Mouse (Mus musculus) heart, embryonic 12.5 days (tissue): ENCODE data around the gene Fbll1. TPM values are rescaled to one million over a fixed set of nuclear protein-coding genes. Genes with fewer than 3 reads are reported as not detected.
"Not testable (repeated sequence)": the region's sequence is repeated elsewhere in the genome, so short reads cannot be mapped to it uniquely, and the experiment has no call there.

Experiments
- ATAC-seq: fragments of 200-750 bp; cut with Nextera tagmentation; 2 replicates; pipeline ENCODE4 v1.8.0; 2017; ENCODE audit warnings: moderate TSS enrichment, moderate library complexity; ENCODE audit not compliant: insufficient number of reproducible peaks, low FRiP score
- H3K27ac ChIP-seq: fragments of 300-500 bp; sonication (generic); 2 replicates; pipeline ENCODE4 v1.5.1; 2016; ENCODE audit warnings: mild to moderate bottlenecking, moderate library complexity; ENCODE audit not compliant: poor library complexity, severe bottlenecking
- H3K27me3 ChIP-seq: fragments of 300-500 bp; sonication (generic); replicated peaks from 2 replicates; pipeline ENCODE4 v1.6.1; 2016; ENCODE audit warnings: mild to moderate bottlenecking, moderate library complexity
- H3K36me3 ChIP-seq: fragments of 300-500 bp; sonication (generic); 2 replicates; pipeline ENCODE4 v1.6.1; 2016; ENCODE audit warnings: mild to moderate bottlenecking, moderate library complexity
- H3K4me1 ChIP-seq: fragments of 300-500 bp; sonication (generic); replicated peaks from 2 replicates; pipeline ENCODE4 v1.6.1; 2016; ENCODE audit warnings: mild to moderate bottlenecking
- H3K4me2 ChIP-seq: fragments of 300-500 bp; sonication (generic); 2 replicates; pipeline ENCODE4 v1.6.1; 2016; ENCODE audit warnings: mild to moderate bottlenecking, moderate library complexity
- H3K4me3 ChIP-seq: fragments of 300-500 bp; sonication (generic); 2 replicates; pipeline ENCODE4 v1.5.1; 2016; ENCODE audit warnings: mild to moderate bottlenecking
- H3K9ac ChIP-seq: fragments of 300-500 bp; sonication (generic); 2 replicates; pipeline ENCODE4 v1.6.1; 2016; ENCODE audit warnings: mild to moderate bottlenecking, moderate library complexity
- H3K9me3 ChIP-seq: fragments of 300-500 bp; sonication (generic); replicated peaks from 2 replicates; pipeline ENCODE4 v1.6.1; 2016; ENCODE audit warnings: mild to moderate bottlenecking, moderate library complexity
- WGBS: fragments of 180-500 bp; shearing (Covaris S2); methylation state at CpG from one replicate; pipeline ENCODE4 v1.1.7; 2016; 5-methylcytosine and 5-hydroxymethylcytosine counted together
- polyA plus RNA-seq: library from polyadenylated mRNA; unstranded; fragments of >200 nt; fragmentation: Nextera tagmentation; extraction: Ambion mirVana; gene quantifications from 2 replicates; pipeline ENCODE4 v1.2.1, GENCODE M21; 2016

Fbll1 gene
- polyA plus RNA-seq, 1 experiment from 2014 or later = not detected

DNA sequence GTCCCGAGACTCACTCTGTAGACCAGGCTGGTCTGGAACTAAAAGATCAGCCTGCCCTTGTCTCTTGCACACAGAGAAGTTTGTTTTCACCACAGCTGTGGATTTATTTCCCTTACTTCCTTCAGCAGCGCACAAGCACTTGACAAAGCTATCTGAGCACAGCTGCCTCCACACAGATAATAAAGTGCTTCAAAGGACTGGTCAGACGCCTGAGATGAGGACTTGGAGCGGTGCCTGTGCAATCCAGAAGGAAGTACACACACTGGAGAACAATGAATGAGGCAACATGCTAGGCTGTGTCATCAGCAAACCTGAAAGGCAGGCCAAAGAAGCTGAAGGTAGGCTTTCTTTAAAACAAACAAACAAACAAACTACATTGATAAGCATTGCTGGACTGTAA is 33.5 kb upstream of the Fbll1 start:
- H3K4me2 ChIP-seq = no peak overlapping the region
- ATAC-seq = no peak
- H3K27ac ChIP-seq = no peak overlapping the region
- peaks cover 12% of the 10 kb centered on the region for H3K4me1 ChIP-seq
- H3K9ac ChIP-seq = no peak overlapping the region
- peaks cover 42% of the 10 kb centered on the region for H3K36me3 ChIP-seq
- no peak overlapping the region for H3K4me3 ChIP-seq
- no peaks in the 10 kb centered on the region for H3K9me3 ChIP-seq
- 38% methylated on average over 4 of the region's 4 CpGs for WGBS
- H3K27me3 ChIP-seq = no peaks in the 10 kb centered on the region

DNA sequence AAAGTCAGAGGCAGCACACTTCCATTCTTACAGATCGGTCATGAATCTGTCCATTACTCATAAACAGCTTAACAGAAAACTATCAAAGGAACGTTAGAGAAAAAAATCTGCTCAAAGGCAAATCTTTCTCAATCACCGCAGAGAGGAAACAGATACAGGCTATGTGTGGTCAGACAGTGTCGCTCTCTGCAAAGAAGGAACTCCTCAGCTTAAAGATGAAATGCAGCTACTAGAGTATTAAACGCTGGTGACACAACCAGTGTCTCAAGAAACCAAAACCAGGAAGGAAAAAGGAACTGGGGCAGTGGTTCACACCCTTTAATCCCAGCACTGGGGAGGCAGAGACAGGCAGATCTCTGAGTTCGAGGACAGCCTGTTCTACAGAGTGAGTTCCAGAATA is 29.0 kb upstream of the Fbll1 start:
- WGBS = 87% methylated on average over 6 of the region's 6 CpGs

DNA sequence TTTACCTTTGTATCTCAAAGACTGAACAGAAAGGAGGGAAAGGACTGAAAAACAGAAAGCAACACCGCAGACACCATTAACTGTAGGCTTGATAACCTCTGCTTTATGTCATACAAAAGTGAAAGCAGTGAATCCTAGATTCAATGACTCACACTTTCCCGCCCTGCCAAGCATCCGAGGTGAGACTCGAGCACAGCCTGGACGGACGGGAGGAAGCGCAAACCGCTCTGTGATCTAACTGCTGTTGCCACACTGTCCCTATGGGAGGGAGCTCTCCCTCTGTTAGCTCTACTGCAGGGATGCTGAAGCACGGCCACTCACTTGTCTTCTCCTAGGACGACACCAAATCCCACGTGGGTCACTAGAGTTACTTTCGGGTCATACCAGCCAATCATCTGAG is 17.6 kb upstream of the Fbll1 start:
- no peak overlapping the region for H3K4me2 ChIP-seq
- WGBS = 84% methylated on average over 12 of the region's 12 CpGs

More for the DNA sequence above, 29.0 kb upstream of the Fbll1 start:
- Histone ChIP-seq H3K27ac (no peak overlapping the region), H3K4me3 (no peak overlapping the region), H3K4me1 (peaks cover 5% of the 10 kb centered on the region; the same call in 1 of the 2 replicates), H3K9ac (no peak overlapping the region), H3K36me3 (peaks cover 80% of the 10 kb centered on the region), H3K4me2 (no peak overlapping the region), H3K9me3 (no peaks in the 10 kb centered on the region), H3K27me3 (no peaks in the 10 kb centered on the region)
- no peak for ATAC-seq

DNA sequence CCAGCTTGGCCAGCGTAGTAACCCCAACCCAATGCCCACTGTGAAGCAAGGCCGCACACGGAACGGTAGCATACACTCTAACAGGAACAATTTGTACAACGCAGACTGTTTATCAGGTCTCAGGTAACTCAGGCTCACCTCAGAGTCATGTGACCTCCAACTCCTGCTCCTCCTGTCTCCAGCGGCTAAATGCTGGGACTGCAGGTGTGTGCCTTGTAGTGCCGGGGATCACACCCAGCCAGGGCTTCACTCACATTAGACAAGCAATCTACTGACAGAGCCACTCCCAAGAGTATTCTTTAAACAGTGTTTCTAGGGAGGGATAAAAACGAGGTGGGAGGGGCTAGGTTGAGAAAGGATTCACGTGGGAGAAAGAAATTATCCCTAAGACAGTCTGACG is 12.8 kb upstream of the Fbll1 start:
- H3K36me3 ChIP-seq = peaks cover 96% of the 10 kb centered on the region
- no peaks in the 10 kb centered on the region for H3K27me3 ChIP-seq
- no peaks in the 10 kb centered on the region for H3K4me1 ChIP-seq
- ATAC-seq = no peak
- no peak overlapping the region for H3K27ac ChIP-seq
- H3K9ac ChIP-seq = no peak overlapping the region
- no peak overlapping the region for H3K4me3 ChIP-seq
- H3K4me2 ChIP-seq = no peak overlapping the region
- 87% methylated on average over 10 of the region's 10 CpGs for WGBS
- no peaks in the 10 kb centered on the region for H3K9me3 ChIP-seq

More for the DNA sequence above, 17.6 kb upstream of the Fbll1 start:
- Histone ChIP-seq H3K27ac (no peak overlapping the region), H3K4me1 (no peaks in the 10 kb centered on the region), H3K27me3 (no peaks in the 10 kb centered on the region), H3K36me3 (peaks cover 89% of the 10 kb centered on the region), H3K9ac (no peak overlapping the region), H3K9me3 (no peaks in the 10 kb centered on the region), H3K4me3 (no peak overlapping the region)
- no peak for ATAC-seq

DNA sequence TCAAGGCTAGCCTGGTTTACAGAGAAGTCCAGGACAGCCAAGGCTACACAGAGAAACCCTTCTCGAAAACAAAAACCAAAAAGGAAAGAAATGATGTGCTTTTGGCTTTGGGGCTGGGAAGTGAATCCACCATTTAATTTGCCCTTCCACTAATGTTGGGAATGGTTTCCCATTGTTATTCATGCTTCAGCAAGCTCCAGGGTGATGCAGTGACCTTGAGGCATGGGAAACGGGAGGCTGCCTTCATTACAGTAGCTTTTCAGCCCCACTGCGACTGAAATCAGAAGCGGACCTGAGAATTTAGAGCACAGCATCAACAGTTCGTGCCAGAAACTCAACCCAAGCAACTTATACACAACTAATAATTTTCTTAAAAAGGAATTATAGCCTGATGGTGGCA is 2.6 kb upstream of the Fbll1 start:
- Histone ChIP-seq H3K4me1 (peaks cover 10% of the 10 kb centered on the region), H3K36me3 (no peaks in the 10 kb centered on the region; the same call in 1 of the 2 replicates), H3K9ac (no peak overlapping the region), H3K4me2 (no peak overlapping the region), H3K27ac (no peak overlapping the region), H3K27me3 (peaks cover 39% of the 10 kb centered on the region), H3K4me3 (no peak overlapping the region), H3K9me3 (no peaks in the 10 kb centered on the region)
- no peak for ATAC-seq
- WGBS = 70% methylated on average over 5 of the region's 5 CpGs

DNA sequence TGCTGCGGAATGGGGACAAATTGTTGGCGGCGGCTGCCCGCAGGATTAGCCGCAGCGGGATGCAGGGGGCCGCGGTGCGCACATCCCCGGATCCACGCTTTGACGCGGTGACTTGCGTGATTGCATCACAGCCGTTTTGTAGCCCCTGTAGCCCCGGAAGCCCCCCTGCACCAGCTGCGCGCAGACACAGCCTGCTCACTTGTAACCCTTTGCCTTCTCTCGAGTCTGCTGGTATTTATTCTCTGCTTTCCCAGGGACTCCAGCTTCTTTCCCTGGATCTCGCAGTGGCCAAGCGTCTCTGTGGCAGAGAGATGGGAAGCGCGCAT is 226 bp downstream of the Fbll1 start:
- H3K27ac ChIP-seq = no peak overlapping the region
- peaks cover 58% of the 10 kb centered on the region for H3K27me3 ChIP-seq
- H3K9me3 ChIP-seq = no peaks in the 10 kb centered on the region
- peaks cover 10% of the 10 kb centered on the region for H3K4me1 ChIP-seq
- 4% methylated on average over 23 of the region's 23 CpGs for WGBS
- H3K4me3 ChIP-seq = peak overlapping the region; percentile 44
- H3K36me3 ChIP-seq = no peaks in the 10 kb centered on the region
- peak overlapping the region; percentile 73 for H3K4me2 ChIP-seq
- H3K9ac ChIP-seq = no peak overlapping the region
- no peak for ATAC-seq

DNA sequence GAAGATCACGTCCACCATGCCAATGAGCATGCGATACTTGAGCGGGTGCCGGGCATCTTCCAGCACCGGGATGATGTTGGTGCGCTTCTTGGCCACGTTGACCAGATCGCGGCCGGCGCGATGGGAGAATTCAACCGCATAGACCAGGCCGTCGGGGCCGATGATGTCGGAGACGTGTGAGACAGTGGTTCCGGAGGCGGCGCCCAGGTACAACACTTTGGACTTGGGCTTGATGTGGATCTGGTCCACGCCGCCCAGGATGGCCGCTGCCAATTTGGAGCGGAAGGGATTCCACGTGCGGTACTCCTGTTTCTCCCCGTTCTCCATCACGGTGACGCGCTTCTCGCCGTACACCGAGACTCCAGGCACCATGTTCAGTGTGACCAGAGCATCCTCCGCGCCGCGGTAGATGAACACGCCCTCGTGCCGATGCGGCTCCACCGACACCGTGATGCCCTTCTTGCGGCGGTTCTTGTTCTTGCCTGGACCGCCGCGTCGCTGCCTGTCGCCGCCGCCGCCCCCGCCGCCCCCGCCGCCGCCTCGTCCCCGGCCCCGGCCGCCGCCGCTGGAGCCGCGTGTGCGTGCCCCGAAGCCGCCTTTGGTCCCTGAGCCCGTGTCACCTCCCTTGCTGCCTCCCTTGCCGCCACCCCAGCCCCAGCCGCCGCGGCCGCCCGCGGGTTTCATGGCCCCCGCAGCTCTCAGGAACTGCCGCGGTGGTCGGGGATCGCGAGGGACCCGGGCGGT is 761 bp downstream of the Fbll1 start:
- no peaks in the 10 kb centered on the region for H3K9me3 ChIP-seq
- H3K4me2 ChIP-seq = peak overlapping the region; percentile 73
- no peaks in the 10 kb centered on the region for H3K36me3 ChIP-seq
- peaks cover 58% of the 10 kb centered on the region for H3K27me3 ChIP-seq
- WGBS = 4% methylated on average over 85 of the region's 86 CpGs
- no peak overlapping the region for H3K9ac ChIP-seq
- H3K27ac ChIP-seq = no peak overlapping the region
- H3K4me3 ChIP-seq = peak overlapping the region; percentile 44
- H3K4me1 ChIP-seq = peaks cover 10% of the 10 kb centered on the region
- ATAC-seq = no peak

DNA sequence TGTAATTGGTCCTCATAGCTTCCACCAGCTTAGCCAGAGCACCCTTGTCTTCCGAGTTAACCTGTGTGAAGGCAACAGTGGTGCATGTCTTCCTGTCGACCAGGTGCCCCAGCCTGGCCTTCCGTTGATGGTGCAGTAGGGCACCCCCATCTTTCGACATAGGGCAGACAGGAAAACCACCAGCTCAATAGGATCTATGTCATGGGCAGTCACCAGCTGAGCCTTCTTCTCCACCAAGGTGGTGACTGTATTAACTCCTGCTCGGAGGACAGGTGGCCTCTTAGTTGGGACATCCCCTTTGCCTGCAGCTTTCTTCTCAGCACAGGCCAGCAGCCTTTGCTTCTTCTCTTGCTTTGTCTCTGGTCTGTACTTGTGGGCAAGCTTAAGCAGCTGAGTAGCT is 5.9 kb downstream of the Fbll1 start:
- not testable (repeated sequence) for H3K4me2 ChIP-seq, H3K9me3 ChIP-seq, H3K27ac ChIP-seq, H3K9ac ChIP-seq, H3K4me1 ChIP-seq, H3K4me3 ChIP-seq, ATAC-seq
- Histone ChIP-seq H3K36me3 (peaks cover 17% of the 10 kb centered on the region), H3K27me3 (peaks cover 34% of the 10 kb centered on the region)
- WGBS = 74% methylated on average over 5 of the region's 5 CpGs

DNA sequence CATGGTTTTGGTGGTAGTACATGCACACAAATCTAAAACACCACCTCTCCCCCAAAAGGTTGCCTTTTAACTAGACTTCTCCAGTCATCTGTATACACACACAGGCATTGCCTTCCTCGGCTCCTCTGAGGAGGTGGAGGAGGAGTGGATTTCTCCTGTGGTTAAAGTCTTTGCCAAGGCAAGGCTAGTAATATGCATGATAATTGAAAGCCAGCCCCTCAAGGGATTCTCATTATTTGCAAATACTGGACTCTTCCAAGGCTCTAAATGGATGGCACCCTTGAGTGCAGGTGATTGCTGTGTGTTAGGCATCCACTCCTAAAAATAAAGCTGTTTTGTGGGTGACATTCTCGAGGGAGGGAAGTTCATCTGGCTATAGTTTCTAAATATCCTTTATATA is 10.2 kb downstream of the Fbll1 start:
- Histone ChIP-seq H3K4me1 (no peaks in the 10 kb centered on the region), H3K27ac (no peak overlapping the region), H3K4me3 (no peak overlapping the region), H3K4me2 (no peak overlapping the region), H3K27me3 (no peaks in the 10 kb centered on the region), H3K36me3 (peaks cover 42% of the 10 kb centered on the region), H3K9me3 (no peaks in the 10 kb centered on the region), H3K9ac (no peak overlapping the region)
- WGBS = 84% methylated on average over 2 of the region's 2 CpGs
- ATAC-seq = no peak

DNA sequence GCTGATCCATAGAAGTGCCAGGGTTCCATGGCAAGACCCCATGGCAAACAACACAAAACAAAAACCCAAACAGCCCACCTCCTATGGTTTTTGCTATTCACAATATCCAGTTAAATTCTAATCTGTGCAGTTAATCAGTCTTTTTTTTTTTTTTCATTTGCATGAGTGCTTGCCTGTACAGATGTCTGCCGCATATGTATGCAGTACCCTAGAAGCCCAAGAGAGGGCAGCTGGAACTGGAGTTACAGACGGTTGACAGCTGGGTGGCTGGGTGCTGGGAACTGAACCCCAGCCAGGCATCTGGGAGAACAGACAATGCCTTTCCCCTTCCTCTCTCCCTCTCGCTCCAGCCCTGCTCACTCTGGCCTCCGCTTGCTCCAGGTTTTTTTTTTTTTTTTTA is 14.1 kb downstream of the Fbll1 start:
- H3K9ac ChIP-seq = no peak overlapping the region
- H3K27me3 ChIP-seq = no peaks in the 10 kb centered on the region
- 92% methylated on average over 4 of the region's 4 CpGs for WGBS
- peaks cover 54% of the 10 kb centered on the region for H3K36me3 ChIP-seq
- no peaks in the 10 kb centered on the region for H3K4me1 ChIP-seq
- H3K4me2 ChIP-seq = no peak overlapping the region
- no peaks in the 10 kb centered on the region for H3K9me3 ChIP-seq
- ATAC-seq = no peak
- no peak overlapping the region for H3K4me3 ChIP-seq
- H3K27ac ChIP-seq = no peak overlapping the region

DNA sequence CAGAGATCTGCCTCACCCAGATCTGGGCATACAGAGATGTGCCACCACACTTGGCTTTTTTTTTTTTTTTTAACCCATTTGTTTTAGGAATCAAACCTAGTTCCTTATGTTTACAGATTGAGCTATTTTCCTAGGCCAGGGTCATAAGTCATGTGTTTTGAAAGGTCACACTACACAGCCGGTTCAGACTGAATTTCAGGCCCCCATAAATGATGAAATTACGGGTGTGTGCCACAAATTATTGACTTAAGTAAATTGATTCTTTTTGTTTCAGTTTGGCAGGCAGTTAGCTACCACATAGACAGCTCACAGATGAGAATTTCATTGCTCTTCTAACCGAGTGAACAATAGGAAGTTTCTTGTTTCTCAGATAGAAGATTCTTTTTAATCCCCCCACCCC is 14.7 kb downstream of the Fbll1 start:
- no peak for ATAC-seq
- Histone ChIP-seq H3K36me3 (peaks cover 60% of the 10 kb centered on the region), H3K4me1 (no peaks in the 10 kb centered on the region)

DNA sequence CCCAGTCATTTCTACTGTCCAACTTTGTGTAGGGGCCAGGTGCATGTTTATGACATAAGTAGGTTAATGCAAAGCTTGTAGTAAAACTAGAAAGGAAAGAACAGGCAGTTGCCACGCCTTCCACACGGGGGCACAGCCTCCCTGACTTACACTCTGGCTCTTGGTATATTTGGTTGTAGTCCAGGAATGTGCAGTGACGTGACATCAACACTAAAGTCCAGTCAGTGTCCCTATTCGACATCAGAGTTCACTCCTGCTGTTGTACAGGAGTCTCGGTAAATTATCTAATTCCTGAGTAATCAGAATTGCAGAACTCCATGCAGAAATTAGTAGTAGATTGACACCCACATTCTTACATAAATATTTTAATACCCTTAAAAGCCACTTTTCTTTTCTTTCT is 15.6 kb downstream of the Fbll1 start:
- ATAC-seq = no peak
- Histone ChIP-seq H3K4me1 (no peaks in the 10 kb centered on the region), H3K9me3 (no peaks in the 10 kb centered on the region), H3K27me3 (no peaks in the 10 kb centered on the region), H3K4me2 (no peak overlapping the region), H3K9ac (no peak overlapping the region), H3K4me3 (no peak overlapping the region), H3K36me3 (peaks cover 65% of the 10 kb centered on the region), H3K27ac (no peak overlapping the region)
- WGBS = 87% methylated on average over 5 of the region's 5 CpGs

More for the DNA sequence above, 14.7 kb downstream of the Fbll1 start:
- H3K4me3 ChIP-seq = no peak overlapping the region
- no peaks in the 10 kb centered on the region for H3K27me3 ChIP-seq
- H3K27ac ChIP-seq = no peak overlapping the region
- no peak overlapping the region for H3K4me2 ChIP-seq
- H3K9me3 ChIP-seq = no peaks in the 10 kb centered on the region
- 97% methylated on average over 3 of the region's 3 CpGs for WGBS
- no peak overlapping the region for H3K9ac ChIP-seq
